Mouse (Mus musculus): ENCODE results near the gene Ndufv1. TPM values are rescaled to one million over a fixed set of nuclear protein-coding genes. Genes with fewer than 3 reads are reported as not detected.
"Not testable (repeated sequence)": the region's sequence is repeated elsewhere in the genome, so short reads cannot be mapped to it uniquely, and the experiment has no call there.

The Ndufv1 gene
- polyA plus RNA-seq, 1 experiment from 2014 or later = 220 TPM

- no peak overlapping the region for H3K9ac ChIP-seq
- no peak overlapping the region for H3K27ac ChIP-seq
- ATAC-seq (ENCODE audit: low FRiP score) = no peak
- no peak overlapping the region for H3K4me2 ChIP-seq
- H3K36me3 ChIP-seq = no peaks in the 10 kb centered on the region
- H3K9me3 ChIP-seq = no peaks in the 10 kb centered on the region; the same call in 1 of the 2 replicates
- 22% methylated on average over 9 of the region's 9 CpGs for WGBS
- peaks cover 32% of the 10 kb centered on the region for H3K4me1 ChIP-seq (replicated peaks)
- H3K27me3 ChIP-seq = no peaks in the 10 kb centered on the region
- H3K4me3 ChIP-seq = no peak overlapping the region
Observed at GRCm38 (mm10) chr19:3983527-3984200, 28.9 kb downstream of the Ndufv1 start.

- Histone ChIP-seq H3K36me3 (no peaks in the 10 kb centered on the region), H3K9me3 (no peaks in the 10 kb centered on the region), H3K4me1 (replicated peaks) (peaks cover 30% of the 10 kb centered on the region), H3K27ac (no peak overlapping the region), H3K27me3 (no peaks in the 10 kb centered on the region), H3K9ac (no peak overlapping the region), H3K4me3 (no peak overlapping the region), H3K4me2 (no peak overlapping the region)
- no peak for ATAC-seq (ENCODE audit: low FRiP score)
- WGBS = 82% methylated on average over 9 of the region's 9 CpGs
Observed at GRCm38 (mm10) chr19:3980917-3981316, 31.7 kb downstream of the Ndufv1 start.

GRCm38 (mm10) chr19:3980309-3980708 is 32.3 kb downstream of the Ndufv1 start:
- peak; percentile 61 for ATAC-seq (ENCODE audit: low FRiP score)

GRCm38 (mm10) chr19:3975866-3976265 is 36.7 kb downstream of the Ndufv1 start:
- no peaks in the 10 kb centered on the region for H3K36me3 ChIP-seq

More at GRCm38 (mm10) chr19:3980309-3980708, 32.3 kb downstream of the Ndufv1 start:
- Histone ChIP-seq H3K9me3 (no peaks in the 10 kb centered on the region), H3K27me3 (no peaks in the 10 kb centered on the region), H3K4me1 (replicated peaks) (peaks cover 26% of the 10 kb centered on the region), H3K4me3 (no peak overlapping the region), H3K36me3 (no peaks in the 10 kb centered on the region), H3K9ac (no peak overlapping the region), H3K27ac (no peak overlapping the region), H3K4me2 (no peak overlapping the region)
- 18% methylated on average over 4 of the region's 4 CpGs for WGBS

GRCm38 (mm10) chr19:3974608-3975007 is 38.0 kb downstream of the Ndufv1 start:
- 82% methylated on average over 6 of the region's 6 CpGs for WGBS

More at GRCm38 (mm10) chr19:3975866-3976265, 36.7 kb downstream of the Ndufv1 start:
- ATAC-seq (ENCODE audit: low FRiP score) = no peak
- H3K9ac ChIP-seq = no peak overlapping the region
- H3K9me3 ChIP-seq = no peaks in the 10 kb centered on the region
- H3K27ac ChIP-seq = no peak overlapping the region
- 76% methylated on average over 2 of the region's 2 CpGs for WGBS
- peaks cover 10% of the 10 kb centered on the region; the same call in 1 of the 2 replicates for H3K4me1 ChIP-seq (replicated peaks)
- no peak overlapping the region for H3K4me3 ChIP-seq
- peaks cover 3% of the 10 kb centered on the region; the same call in 1 of the 2 replicates for H3K27me3 ChIP-seq
- H3K4me2 ChIP-seq = no peak overlapping the region

GRCm38 (mm10) chr19:3972229-3972628 is 40.4 kb downstream of the Ndufv1 start, which contains the start of gene Aldh3b2:
Gene Aldh3b2 (plus strand): TSS chr19:3972328.
- H3K4me3 ChIP-seq = no peak within 1 kb of the TSS
- no peaks in the 10 kb centered on the region for H3K9me3 ChIP-seq
- H3K27ac ChIP-seq = no peak within 1 kb of the TSS
- H3K4me1 ChIP-seq (replicated peaks) = 0 out of 2 replicates have a peak, but pooled peaks cover under 1% of the 10 kb centered on the region
- no peak within 1 kb of the TSS for H3K4me2 ChIP-seq
- no peaks in the 10 kb centered on the region for H3K36me3 ChIP-seq
- no peak for ATAC-seq (ENCODE audit: low FRiP score)
- 61% methylated on average over 9 of the region's 9 CpGs for WGBS
- no peak within 1 kb of the TSS; the same call in 1 of the 2 replicates for H3K9ac ChIP-seq
- peaks cover 7% of the 10 kb centered on the region; the same call in 1 of the 2 replicates for H3K27me3 ChIP-seq

More at GRCm38 (mm10) chr19:3974608-3975007, 38.0 kb downstream of the Ndufv1 start:
- not testable (repeated sequence) for H3K27me3 ChIP-seq; H3K4me2 ChIP-seq; H3K27ac ChIP-seq; H3K4me3 ChIP-seq; H3K9ac ChIP-seq; H3K4me1 ChIP-seq (replicated peaks); H3K9me3 ChIP-seq; ATAC-seq (ENCODE audit: low FRiP score); H3K36me3 ChIP-seq

- ATAC-seq (ENCODE audit: low FRiP score) = no peak
- no peaks in the 10 kb centered on the region for H3K9me3 ChIP-seq
- H3K27me3 ChIP-seq = peaks cover 6% of the 10 kb centered on the region; the same call in 1 of the 2 replicates
- H3K36me3 ChIP-seq = no peaks in the 10 kb centered on the region
- H3K4me3 ChIP-seq = no peak overlapping the region
- no peak overlapping the region for H3K4me2 ChIP-seq
- H3K4me1 ChIP-seq (replicated peaks) = no peaks in the 10 kb centered on the region
- no peak overlapping the region for H3K27ac ChIP-seq
- 77% methylated on average over 3 of the region's 3 CpGs for WGBS
- H3K9ac ChIP-seq = no peak overlapping the region
Observed at GRCm38 (mm10) chr19:3967258-3967657, 45.3 kb downstream of the Ndufv1 start.

- Histone ChIP-seq H3K4me3 (no peak overlapping the region), H3K27ac (no peak overlapping the region), H3K4me2 (no peak overlapping the region), H3K4me1 (replicated peaks) (no peaks in the 10 kb centered on the region), H3K27me3 (0 out of 2 replicates have a peak, but pooled peaks cover 4% of the 10 kb centered on the region), H3K9me3 (no peaks in the 10 kb centered on the region), H3K9ac (no peak overlapping the region), H3K36me3 (no peaks in the 10 kb centered on the region)
- WGBS = 74% methylated on average over 11 of the region's 11 CpGs
- no peak for ATAC-seq (ENCODE audit: low FRiP score)
Observed at GRCm38 (mm10) chr19:3966330-3967075, 46.1 kb downstream of the Ndufv1 start.

GRCm38 (mm10) chr19:3964030-3964429 is 48.6 kb downstream of the Ndufv1 start:
- WGBS = 75% methylated on average over 4 of the region's 4 CpGs
- no peak overlapping the region for H3K4me2 ChIP-seq
- no peak for ATAC-seq (ENCODE audit: low FRiP score)
- H3K9me3 ChIP-seq = no peaks in the 10 kb centered on the region
- no peak overlapping the region for H3K9ac ChIP-seq
- H3K36me3 ChIP-seq = no peaks in the 10 kb centered on the region
- no peaks in the 10 kb centered on the region for H3K27me3 ChIP-seq
- H3K4me1 ChIP-seq (replicated peaks) = no peaks in the 10 kb centered on the region
- H3K4me3 ChIP-seq = no peak overlapping the region
- no peak overlapping the region for H3K27ac ChIP-seq

GRCm38 (mm10) chr19:3962469-3962868 is 50.1 kb downstream of the Ndufv1 start:
- WGBS = 11% methylated on average over 2 of the region's 2 CpGs
- no peak for ATAC-seq (ENCODE audit: low FRiP score)

GRCm38 (mm10) chr19:3961805-3962204 is 50.8 kb downstream of the Ndufv1 start:
- not testable (repeated sequence) for ATAC-seq (ENCODE audit: low FRiP score); H3K4me1 ChIP-seq (replicated peaks); H3K4me2 ChIP-seq; H3K36me3 ChIP-seq; H3K27me3 ChIP-seq; H3K9ac ChIP-seq; H3K4me3 ChIP-seq; H3K9me3 ChIP-seq; H3K27ac ChIP-seq
- 76% methylated on average over 6 of the region's 6 CpGs for WGBS

More at GRCm38 (mm10) chr19:3962469-3962868, 50.1 kb downstream of the Ndufv1 start:
- Histone ChIP-seq H3K27me3 (no peaks in the 10 kb centered on the region), H3K9ac (no peak overlapping the region), H3K27ac (no peak overlapping the region), H3K4me2 (no peak overlapping the region), H3K4me1 (replicated peaks) (no peaks in the 10 kb centered on the region), H3K9me3 (no peaks in the 10 kb centered on the region), H3K36me3 (no peaks in the 10 kb centered on the region), H3K4me3 (no peak overlapping the region)

- no peak overlapping the region for H3K4me3 ChIP-seq
- no peak for ATAC-seq (ENCODE audit: low FRiP score)
- H3K4me2 ChIP-seq = no peak overlapping the region
- H3K9ac ChIP-seq = no peak overlapping the region
- 84% methylated on average over 5 of the region's 5 CpGs for WGBS
- peaks cover 3% of the 10 kb centered on the region; the same call in 1 of the 2 replicates for H3K27me3 ChIP-seq
- no peaks in the 10 kb centered on the region for H3K9me3 ChIP-seq
- no peaks in the 10 kb centered on the region for H3K36me3 ChIP-seq
- no peak overlapping the region for H3K27ac ChIP-seq
- no peaks in the 10 kb centered on the region for H3K4me1 ChIP-seq (replicated peaks)
Observed at GRCm38 (mm10) chr19:3960211-3960610, 52.4 kb downstream of the Ndufv1 start.

All from hindbrain, embryonic 13.5 days (tissue).